Mouse (Mus musculus): ENCODE results near the gene Itgb3. TPM values are rescaled to one million over a fixed set of nuclear protein-coding genes. Genes with fewer than 3 reads are reported as not detected.

The Itgb3 gene
- polyA plus RNA-seq (2015; fragmentation: Nextera tagmentation; extraction: Ambion mirVana), result 13.6 and 16.0 TPM in 2 replicates

- DNase-seq (peak; percentile 82), ATAC-seq (peak; percentile 68)
- peaks cover 12% of the 10 kb centered on the region; the same call in 1 of the 2 replicates for H3K27me3 ChIP-seq (ENCODE audit: insufficient read depth, low read length)
- TF ChIP-seq CTCF (IDR thresholded peaks at IDR 0.05; ENCODE audit: low read depth) (peak; percentile 57), EP300 (IDR thresholded peaks at IDR 0.05; ENCODE audit: low read depth) (no peak)
- H3K36me3 ChIP-seq (replicated peaks; ENCODE audit: insufficient read depth, low read length), result no peaks in the 10 kb centered on the region
- WGBS (ENCODE audit: insufficient replicate concordance), result under 1% methylated on average over 39 of the region's 51 CpGs
- peak within 1 kb of the TSS; percentile 56 for H3K27ac ChIP-seq (ENCODE audit: low read depth)
- peak within 1 kb of the TSS; percentile 51 for H3K4me3 ChIP-seq (ENCODE audit: low read depth, low read length)
- peak within 1 kb of the TSS; percentile 65 for H3K9ac ChIP-seq (replicated peaks)
- no peaks in the 10 kb centered on the region for H3K9me3 ChIP-seq (ENCODE audit: low read length)
- H3K4me2 ChIP-seq (ENCODE audit: low read depth, low read length), result peak within 1 kb of the TSS; percentile 77
- peaks cover 23% of the 10 kb centered on the region for H3K4me1 ChIP-seq (ENCODE audit: insufficient read depth)
These were observed at the start of gene Itgb3 for GRCm38 (mm10) chr11:104607491-104608245. Itgb3 (plus strand) TSS chr11:104608000.

- Histone ChIP-seq H3K9ac (replicated peaks) (no peak overlapping the region), H3K27me3 (ENCODE audit: insufficient read depth, low read length) (no peaks in the 10 kb centered on the region), H3K36me3 (replicated peaks; ENCODE audit: insufficient read depth, low read length) (no peaks in the 10 kb centered on the region), H3K4me1 (ENCODE audit: insufficient read depth) (no peaks in the 10 kb centered on the region; the same call in 1 of the 2 replicates), H3K4me3 (ENCODE audit: low read depth, low read length) (no peak overlapping the region), H3K9me3 (ENCODE audit: low read length) (no peaks in the 10 kb centered on the region), H3K4me2 (ENCODE audit: low read depth, low read length) (no peak overlapping the region), H3K27ac (ENCODE audit: low read depth) (no peak overlapping the region)
- TF ChIP-seq EP300 (IDR thresholded peaks at IDR 0.05; ENCODE audit: low read depth) (no peak), CTCF (IDR thresholded peaks at IDR 0.05; ENCODE audit: low read depth) (no peak)
- 54% methylated on average over 4 of the region's 4 CpGs for WGBS (ENCODE audit: insufficient replicate concordance)
- DNase-seq (no peak), ATAC-seq (no peak)
These were observed 49.7 kb upstream of the Itgb3 start for GRCm38 (mm10) chr11:104558065-104558464.

GRCm38 (mm10) chr11:104558651-104559403, 49.0 kb upstream of the Itgb3 start:
- Histone ChIP-seq H3K9ac (replicated peaks) (no peak overlapping the region), H3K27ac (ENCODE audit: low read depth) (no peak overlapping the region), H3K4me3 (ENCODE audit: low read depth, low read length) (no peak overlapping the region), H3K27me3 (ENCODE audit: insufficient read depth, low read length) (no peaks in the 10 kb centered on the region), H3K4me2 (ENCODE audit: low read depth, low read length) (no peak overlapping the region), H3K4me1 (ENCODE audit: insufficient read depth) (no peaks in the 10 kb centered on the region; the same call in 1 of the 2 replicates), H3K9me3 (ENCODE audit: low read length) (no peaks in the 10 kb centered on the region), H3K36me3 (replicated peaks; ENCODE audit: insufficient read depth, low read length) (no peaks in the 10 kb centered on the region)
- DNase-seq (no peak), ATAC-seq (no peak)
- no peak for TF ChIP-seq EP300 (IDR thresholded peaks at IDR 0.05; ENCODE audit: low read depth)
- no peak for TF ChIP-seq CTCF (IDR thresholded peaks at IDR 0.05; ENCODE audit: low read depth)
- 72% methylated on average over 4 of the region's 4 CpGs for WGBS (ENCODE audit: insufficient replicate concordance)

- ATAC-seq (no peak), DNase-seq (no peak)
- no peak overlapping the region for H3K27ac ChIP-seq (ENCODE audit: low read depth)
- TF ChIP-seq CTCF (IDR thresholded peaks at IDR 0.05; ENCODE audit: low read depth) (no peak), EP300 (IDR thresholded peaks at IDR 0.05; ENCODE audit: low read depth) (no peak)
- H3K4me3 ChIP-seq (ENCODE audit: low read depth, low read length), result no peak overlapping the region
- no peaks in the 10 kb centered on the region for H3K36me3 ChIP-seq (replicated peaks; ENCODE audit: insufficient read depth, low read length)
- H3K4me1 ChIP-seq (ENCODE audit: insufficient read depth), result no peaks in the 10 kb centered on the region; the same call in 1 of the 2 replicates
- H3K9ac ChIP-seq (replicated peaks), result no peak overlapping the region
- H3K4me2 ChIP-seq (ENCODE audit: low read depth, low read length), result no peak overlapping the region
- H3K27me3 ChIP-seq (ENCODE audit: insufficient read depth, low read length), result no peaks in the 10 kb centered on the region
- WGBS (ENCODE audit: insufficient replicate concordance), result 61% methylated on average over 2 of the region's 2 CpGs
- no peaks in the 10 kb centered on the region for H3K9me3 ChIP-seq (ENCODE audit: low read length)
These were observed 46.8 kb upstream of the Itgb3 start for GRCm38 (mm10) chr11:104560971-104561370.

GRCm38 (mm10) chr11:104563496-104563895, 44.3 kb upstream of the Itgb3 start:
- Histone ChIP-seq H3K27ac (ENCODE audit: low read depth) (no peak overlapping the region), H3K27me3 (ENCODE audit: insufficient read depth, low read length) (no peaks in the 10 kb centered on the region), H3K36me3 (replicated peaks; ENCODE audit: insufficient read depth, low read length) (no peaks in the 10 kb centered on the region), H3K4me2 (ENCODE audit: low read depth, low read length) (no peak overlapping the region), H3K9me3 (ENCODE audit: low read length) (no peaks in the 10 kb centered on the region), H3K9ac (replicated peaks) (no peak overlapping the region), H3K4me1 (ENCODE audit: insufficient read depth) (no peaks in the 10 kb centered on the region), H3K4me3 (ENCODE audit: low read depth, low read length) (no peak overlapping the region)
- 57% methylated on average over 1 of the region's 1 CpGs for WGBS (ENCODE audit: insufficient replicate concordance)
- DNase-seq (no peak), ATAC-seq (no peak)
- TF ChIP-seq EP300 (IDR thresholded peaks at IDR 0.05; ENCODE audit: low read depth) (no peak), CTCF (IDR thresholded peaks at IDR 0.05; ENCODE audit: low read depth) (no peak)

- TF ChIP-seq CTCF (IDR thresholded peaks at IDR 0.05; ENCODE audit: low read depth), result no peak
- TF ChIP-seq EP300 (IDR thresholded peaks at IDR 0.05; ENCODE audit: low read depth), result no peak
- Histone ChIP-seq H3K4me2 (ENCODE audit: low read depth, low read length) (no peak overlapping the region), H3K9me3 (ENCODE audit: low read length) (0 out of 2 replicates have a peak, but pooled peaks cover 4% of the 10 kb centered on the region), H3K36me3 (replicated peaks; ENCODE audit: insufficient read depth, low read length) (no peaks in the 10 kb centered on the region), H3K4me1 (ENCODE audit: insufficient read depth) (no peaks in the 10 kb centered on the region), H3K27ac (ENCODE audit: low read depth) (no peak overlapping the region), H3K9ac (replicated peaks) (no peak overlapping the region), H3K4me3 (ENCODE audit: low read depth, low read length) (no peak overlapping the region), H3K27me3 (ENCODE audit: insufficient read depth, low read length) (no peaks in the 10 kb centered on the region)
- no peak for DNase-seq
- WGBS (ENCODE audit: insufficient replicate concordance), result 72% methylated on average over 9 of the region's 9 CpGs
- ATAC-seq, result peak; percentile 56; the same call in 1 of the 2 replicates
These were observed 42.6 kb upstream of the Itgb3 start for GRCm38 (mm10) chr11:104565172-104565571.

Measured in liver, postnatal 0 days (tissue).